Mouse (Mus musculus) G1E (cell line): ENCODE measurements around the gene Ppp1r7. TPM values are rescaled to one million over a fixed set of nuclear protein-coding genes. Genes with fewer than 3 reads are reported as not detected.

Experiments used
- ATAC-seq: 2 replicates; pipeline ENCODE4 v1.8.0; 2016; ENCODE audit warnings: mild to moderate bottlenecking; ENCODE audit not compliant: insufficient number of reproducible peaks, poor library complexity, low FRiP score, severe bottlenecking; ENCODE audit errors: extremely low read depth
- DNase-seq: peaks from one replicate; pipeline ENCODE4 v3.0.0; 2012; ENCODE audit warnings: low spot score
- H3K27me3 ChIP-seq: 2 replicates; pipeline ENCODE4 v1.6.1; 2012; ENCODE audit warnings: mild to moderate bottlenecking, low read length, inconsistent platforms; ENCODE audit not compliant: insufficient read depth
- H3K36me3 ChIP-seq: replicated peaks from 2 replicates; pipeline ENCODE3; 2012; ENCODE audit warnings: mild to moderate bottlenecking, inconsistent platforms
- H3K4me1 ChIP-seq: 2 replicates; pipeline ENCODE4 v1.6.1; 2012; ENCODE audit warnings: low read depth, low read length, inconsistent platforms, mixed read lengths; ENCODE audit not compliant: insufficient read depth
- H3K4me3 ChIP-seq: 2 replicates; pipeline ENCODE4 v1.5.1; 2012; ENCODE audit warnings: low read depth, mild to moderate bottlenecking, inconsistent platforms, low read length, moderate library complexity, mixed read lengths
- H3K9me3 ChIP-seq: replicated peaks from 2 replicates; pipeline ENCODE4 v1.6.1; 2012; ENCODE audit warnings: inconsistent platforms
- CTCF ChIP-seq: IDR thresholded peaks from 2 replicates; pipeline ENCODE4 v1.5.1; 2012; ENCODE audit warnings: low read depth, low read length, inconsistent platforms, mixed read lengths
- GATA1 ChIP-seq: IDR thresholded peaks from 2 replicates; pipeline ENCODE4 v1.6.1; 2012; ENCODE audit warnings: borderline replicate concordance, low read length, inconsistent platforms, mixed read lengths
- GATA2 ChIP-seq: IDR thresholded peaks from 2 replicates; pipeline ENCODE4 v1.6.1; 2012; ENCODE audit warnings: low read depth, low read length, inconsistent platforms, borderline replicate concordance
- POLR2AphosphoS5 ChIP-seq: IDR thresholded peaks from 2 replicates; pipeline ENCODE4 v1.6.1; 2012; ENCODE audit warnings: low read depth, low read length, inconsistent platforms; ENCODE audit not compliant: insufficient replicate concordance
- TAL1 ChIP-seq: conservative IDR thresholded peaks from 2 replicates; pipeline ENCODE4 v1.6.1; 2012; ENCODE audit warnings: low read depth, low read length, inconsistent platforms, mixed read lengths
- polyA plus RNA-seq: library from polyadenylated mRNA; stranded (reverse); fragments of >175 nt; gene quantifications from 2 replicates; pipeline ENCODE4 v1.2.3, GENCODE M21; 2012
- total RNA-seq, 2 experiments: library from RNA; stranded (forward) in 1 of 2; stranded (reverse) in 1 of 2; fragments of 200-1000 nt in 1 of 2; fragments of >200 nt in 1 of 2; fragmentation: Nextera tagmentation in 1 of 2; gene quantifications; 2 replicates each; pipeline ENCODE4 v1.2.3; 2014 to 2017

Ppp1r7 gene
- total and polyA plus RNA-seq, 3 experiments, result 37.2 to 69.0 (median 42.3) TPM

DNA sequence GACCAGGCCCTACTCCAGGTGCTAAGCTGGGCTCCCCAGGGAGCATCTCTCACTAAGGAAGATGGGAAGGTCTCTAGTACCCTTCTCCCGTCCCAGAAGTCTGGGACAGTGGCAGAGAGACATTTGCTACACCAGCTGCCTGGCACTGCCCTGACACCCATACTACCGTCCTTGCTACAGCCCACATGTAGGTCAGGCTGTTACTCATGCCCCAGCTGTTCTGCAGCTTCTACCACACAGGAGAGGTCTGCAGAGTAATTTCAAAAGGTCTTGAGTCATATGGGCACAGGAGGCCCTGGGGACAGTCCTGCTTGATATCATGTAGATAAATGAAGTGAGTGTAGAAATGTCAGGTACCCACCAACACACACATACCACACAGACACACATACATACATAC is 46.3 kb downstream of the Ppp1r7 start:
- peaks cover 6% of the 10 kb centered on the region; the same call in 1 of the 2 replicates for H3K4me1 ChIP-seq
- no peak for TF ChIP-seq POLR2AphosphoS5
- no peak for TF ChIP-seq GATA1
- TF ChIP-seq GATA2, result no peak
- no peak for TF ChIP-seq TAL1
- no peak for TF ChIP-seq CTCF
- H3K36me3 ChIP-seq, result no peaks in the 10 kb centered on the region
- H3K27me3 ChIP-seq, result peaks cover 51% of the 10 kb centered on the region
- H3K9me3 ChIP-seq, result no peaks in the 10 kb centered on the region
- DNase-seq (no peak), ATAC-seq (no peak)
- no peak overlapping the region for H3K4me3 ChIP-seq

DNA sequence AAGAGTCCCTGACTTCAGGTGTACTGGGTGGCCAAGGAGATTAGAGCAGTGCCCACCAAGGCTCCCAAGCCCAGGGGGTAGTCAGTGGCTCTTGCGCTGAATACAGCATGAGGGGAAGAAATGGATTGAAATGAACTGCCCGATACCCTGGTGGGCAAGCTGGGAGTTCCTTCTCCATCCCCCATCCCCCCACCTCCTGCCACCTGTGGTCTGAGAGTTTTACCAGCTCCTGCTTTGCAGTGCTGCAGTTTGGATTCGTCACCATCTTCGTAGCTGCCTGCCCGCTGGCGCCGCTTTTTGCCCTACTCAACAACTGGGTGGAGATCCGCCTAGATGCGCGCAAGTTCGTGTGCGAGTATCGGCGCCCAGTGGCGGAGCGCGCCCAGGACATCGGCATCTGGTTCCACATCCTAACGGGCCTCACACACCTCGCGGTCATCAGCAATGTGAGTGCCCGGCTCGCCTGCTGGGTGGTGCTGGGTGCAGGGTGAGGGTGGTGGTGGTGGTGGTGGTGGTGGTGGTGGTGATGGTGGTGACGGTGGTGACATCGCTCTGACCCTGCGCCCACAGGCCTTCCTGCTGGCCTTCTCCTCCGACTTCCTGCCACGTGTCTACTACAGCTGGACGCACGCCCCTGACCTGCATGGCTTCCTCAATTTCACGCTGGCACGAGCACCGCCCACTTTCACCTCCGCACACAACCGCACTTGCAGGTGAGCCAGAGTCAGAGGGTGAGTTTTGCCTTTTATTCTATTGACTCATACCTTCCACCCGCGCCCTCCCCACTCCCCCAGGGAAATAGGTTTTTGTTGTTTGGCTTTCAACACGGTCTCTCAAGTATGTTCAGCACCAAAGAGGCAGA is 58.8 kb downstream of the Ppp1r7 start:
- no peak overlapping the region for H3K4me3 ChIP-seq
- TF ChIP-seq GATA2, result no peak
- TF ChIP-seq POLR2AphosphoS5, result no peak
- TF ChIP-seq GATA1, result no peak
- TF ChIP-seq CTCF, result no peak
- no peak for TF ChIP-seq TAL1
- peaks cover 21% of the 10 kb centered on the region for H3K36me3 ChIP-seq
- peaks cover 43% of the 10 kb centered on the region for H3K27me3 ChIP-seq
- no peak for DNase-seq
- no peaks in the 10 kb centered on the region for H3K9me3 ChIP-seq
- ATAC-seq, result no peak
- peaks cover 24% of the 10 kb centered on the region for H3K4me1 ChIP-seq

DNA sequence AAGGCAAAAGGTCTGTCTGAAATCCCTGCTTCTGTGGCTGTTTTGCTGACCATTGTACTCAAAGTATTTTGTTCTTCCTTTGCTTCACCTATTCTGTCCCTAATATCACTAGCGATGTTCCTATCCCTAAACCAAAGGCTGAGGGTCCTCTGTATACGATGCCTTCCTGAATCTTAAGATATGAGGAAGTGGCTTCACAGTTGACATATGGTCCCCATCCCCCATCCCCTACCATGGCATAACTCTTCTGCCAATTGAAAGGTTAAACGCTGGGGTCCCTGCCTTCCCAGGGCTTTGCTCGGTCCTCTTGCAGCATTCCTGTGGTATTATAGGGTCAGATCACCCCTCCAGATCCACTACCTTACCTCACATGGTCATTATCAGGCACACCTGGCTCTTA is 60.7 kb downstream of the Ppp1r7 start:
- H3K4me1 ChIP-seq, result peaks cover 21% of the 10 kb centered on the region
- no peak for ATAC-seq
- TF ChIP-seq CTCF (no peak), TAL1 (no peak), GATA2 (no peak), GATA1 (no peak), POLR2AphosphoS5 (no peak)
- peaks cover 25% of the 10 kb centered on the region for H3K27me3 ChIP-seq
- peak; percentile 28 for DNase-seq
- no peaks in the 10 kb centered on the region for H3K9me3 ChIP-seq
- H3K36me3 ChIP-seq, result peaks cover 41% of the 10 kb centered on the region
- no peak overlapping the region for H3K4me3 ChIP-seq

Other genes starting within 250 kb of the Ppp1r7 start
- not detected in 2 replicates for gene Kif1a, start 240.9 kb upstream of the Ppp1r7 start, total RNA-seq (2014; fragmentation: Nextera tagmentation)
- 0.05 and 0.06 TPM in 2 replicates for gene Kif1a, start 240.9 kb upstream of the Ppp1r7 start, total RNA-seq (2017)
- under 0.01 TPM in 1 of 2 replicates, not detected in the other for gene Kif1a, start 240.9 kb upstream of the Ppp1r7 start, polyA plus RNA-seq
- gene Agxt, start 207.6 kb upstream of the Ppp1r7 start, total RNA-seq (2014; fragmentation: Nextera tagmentation), result not detected in 2 replicates
- gene Agxt, start 207.6 kb upstream of the Ppp1r7 start, total RNA-seq (2017), result not detected in 2 replicates
- not detected in 2 replicates for gene Agxt, start 207.6 kb upstream of the Ppp1r7 start, polyA plus RNA-seq
- gene 2310007B03Rik, start 181.9 kb upstream of the Ppp1r7 start, total RNA-seq (2014; fragmentation: Nextera tagmentation), result not detected in 2 replicates
- 0.05 TPM in 1 of 2 replicates, not detected in the other for gene 2310007B03Rik, start 181.9 kb upstream of the Ppp1r7 start, total RNA-seq (2017)
- not detected in 2 replicates for gene 2310007B03Rik, start 181.9 kb upstream of the Ppp1r7 start, polyA plus RNA-seq
- not detected in 2 replicates for gene Crocc2, start 174.1 kb upstream of the Ppp1r7 start, total RNA-seq (2014; fragmentation: Nextera tagmentation)
- gene Crocc2, start 174.1 kb upstream of the Ppp1r7 start, total RNA-seq (2017), result 0.06 and 0.11 TPM in 2 replicates
- not detected in 2 replicates for gene Crocc2, start 174.1 kb upstream of the Ppp1r7 start, polyA plus RNA-seq
- not detected in 2 replicates for gene Sned1, start 107.0 kb upstream of the Ppp1r7 start, total RNA-seq (2014; fragmentation: Nextera tagmentation)
- gene Sned1, start 107.0 kb upstream of the Ppp1r7 start, total RNA-seq (2017), result 0.06 and 0.22 TPM in 2 replicates
- gene Sned1, start 107.0 kb upstream of the Ppp1r7 start, polyA plus RNA-seq, result not detected in 2 replicates
- 20.2 and 25.5 TPM in 2 replicates for gene Mterf4, start 36.9 kb upstream of the Ppp1r7 start, total RNA-seq (2014; fragmentation: Nextera tagmentation)
- 58.2 and 60.5 TPM in 2 replicates for gene Mterf4, start 36.9 kb upstream of the Ppp1r7 start, total RNA-seq (2017)
- gene Mterf4, start 36.9 kb upstream of the Ppp1r7 start, polyA plus RNA-seq, result 4.4 and 5.0 TPM in 2 replicates
- 23.8 and 25.1 TPM in 2 replicates for gene Pask, start 628 bp downstream of the Ppp1r7 start, total RNA-seq (2014; fragmentation: Nextera tagmentation)
- 24.6 and 29.6 TPM in 2 replicates for gene Pask, start 628 bp downstream of the Ppp1r7 start, total RNA-seq (2017)
- 6.0 and 10.0 TPM in 2 replicates for gene Pask, start 628 bp downstream of the Ppp1r7 start, polyA plus RNA-seq
- gene Ano7, start 31.1 kb downstream of the Ppp1r7 start, total RNA-seq (2014; fragmentation: Nextera tagmentation), result not detected in 2 replicates
- 0.11 TPM in 1 of 2 replicates, not detected in the other for gene Ano7, start 31.1 kb downstream of the Ppp1r7 start, total RNA-seq (2017)
- gene Ano7, start 31.1 kb downstream of the Ppp1r7 start, polyA plus RNA-seq, result not detected in 2 replicates
- 470 and 482 TPM in 2 replicates for gene Hdlbp, start 136.0 kb downstream of the Ppp1r7 start, total RNA-seq (2014; fragmentation: Nextera tagmentation)
- 116 and 144 TPM in 2 replicates for gene Hdlbp, start 136.0 kb downstream of the Ppp1r7 start, total RNA-seq (2017)
- 57.5 and 62.1 TPM in 2 replicates for gene Hdlbp, start 136.0 kb downstream of the Ppp1r7 start, polyA plus RNA-seq
- 25.9 and 28.1 TPM in 2 replicates for gene Farp2, start 169.2 kb downstream of the Ppp1r7 start, total RNA-seq (2014; fragmentation: Nextera tagmentation)
- 4.9 and 5.4 TPM in 2 replicates for gene Farp2, start 169.2 kb downstream of the Ppp1r7 start, total RNA-seq (2017)
- gene Farp2, start 169.2 kb downstream of the Ppp1r7 start, polyA plus RNA-seq, result 1.2 and 1.6 TPM in 2 replicates